Mouse (Mus musculus) left cerebral cortex, postnatal 36 days (tissue): ENCODE data around the gene Gm10563. TPM values are rescaled to one million over a fixed set of nuclear protein-coding genes. Genes with fewer than 3 reads are reported as not detected.

ENCODE experiments used
- DNase-seq, 2 experiments: peaks; one replicate each; pipeline ENCODE4 v3.0.0; 2021 to 2022; ENCODE audit warnings: low spot score in 2 of 2, mixed read lengths in 1 of 2
- intact Hi-C: fragments of 180-260 bp; cut with DNase I; formaldehyde crosslinking; loops from one replicate; pipeline ENCODE4 v1.15.1; 2025
- total RNA-seq, 2 experiments: library from RNA; stranded (reverse); gene quantifications; 2 replicates each; pipeline ENCODE4 v1.2.3; 2021

Gene Gm10563
- total RNA-seq, 2 experiments from 2014 or later: not detected

DNA sequence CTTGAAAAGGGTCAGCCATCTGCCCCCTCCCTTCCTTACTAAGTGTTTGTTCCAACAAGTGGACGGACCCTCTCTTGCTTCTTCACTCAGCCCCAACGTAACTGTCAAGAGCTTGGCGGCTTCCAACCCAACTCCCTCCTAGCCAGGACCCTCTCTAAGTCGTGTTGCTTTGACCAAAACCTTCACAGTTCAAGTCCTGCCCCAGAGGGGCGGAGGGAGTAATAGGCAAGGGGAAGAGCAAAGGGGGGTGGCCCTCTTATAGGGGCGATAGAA, 8.9 kb upstream of the Gm10563 start:
- intact Hi-C loops: no loop called here
- no peak for DNase-seq

DNA sequence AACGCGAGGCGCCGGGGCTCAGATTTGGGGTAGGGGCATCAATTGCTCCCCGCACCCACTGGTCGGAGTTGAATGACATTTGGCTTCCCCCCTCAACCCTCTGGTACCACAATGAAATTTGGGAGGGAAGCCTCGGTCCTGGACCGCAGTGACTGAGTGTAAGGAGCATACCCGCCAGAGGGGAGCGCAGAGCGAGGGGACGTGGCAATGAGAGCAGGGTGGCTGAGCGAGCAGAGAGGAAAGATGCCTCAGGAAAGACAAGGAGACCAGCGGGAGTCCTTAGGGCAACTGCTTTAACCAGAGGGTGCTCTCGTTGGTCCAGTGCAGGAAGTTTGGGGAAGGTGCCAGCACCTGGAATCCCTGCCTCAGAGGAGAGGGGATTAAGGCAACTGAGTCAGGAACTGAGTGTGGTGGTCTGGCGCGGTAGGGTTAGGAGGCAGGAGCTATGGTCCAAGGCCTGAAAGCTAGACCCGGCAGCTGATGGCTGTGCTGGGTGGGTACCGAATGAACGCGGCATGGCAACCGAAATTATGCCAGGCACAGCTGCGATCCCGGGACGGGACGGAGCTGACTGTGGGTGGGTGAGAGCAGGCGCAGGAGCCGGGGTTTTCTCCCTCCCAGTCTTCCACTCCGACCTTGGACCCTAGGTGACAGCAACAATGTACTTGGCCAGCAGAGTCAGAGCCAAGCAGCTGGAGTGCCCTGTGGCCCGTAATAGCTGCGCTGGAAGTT, 8.4 kb upstream of the Gm10563 start:
- no peak for DNase-seq
- intact Hi-C loops: no loop called here

DNA sequence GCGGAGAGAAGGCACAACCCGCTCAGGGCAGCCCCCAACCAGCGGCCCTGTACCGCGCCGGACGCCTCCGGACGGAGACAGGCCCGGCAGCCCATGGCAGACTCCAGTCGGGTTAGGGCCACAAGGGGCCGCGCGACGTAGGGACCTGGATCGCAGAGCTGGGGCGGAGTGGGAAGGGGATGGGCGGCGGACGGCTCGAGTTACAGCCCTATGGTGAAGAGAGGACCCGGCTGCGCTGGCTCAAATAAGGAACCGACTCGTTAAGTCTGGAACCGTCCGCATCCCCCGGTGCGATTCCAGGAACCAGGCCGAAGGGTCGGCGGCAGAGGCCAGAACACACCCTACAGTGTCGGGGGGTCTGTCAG, 7.9 kb upstream of the Gm10563 start, which contains the start of gene Mmp23:
Gene Mmp23, minus strand, starts transcription at position 299 of the 365 bp plus-strand sequence.
- intact Hi-C loops: no loop called here
- DNase-seq: no peak

DNA sequence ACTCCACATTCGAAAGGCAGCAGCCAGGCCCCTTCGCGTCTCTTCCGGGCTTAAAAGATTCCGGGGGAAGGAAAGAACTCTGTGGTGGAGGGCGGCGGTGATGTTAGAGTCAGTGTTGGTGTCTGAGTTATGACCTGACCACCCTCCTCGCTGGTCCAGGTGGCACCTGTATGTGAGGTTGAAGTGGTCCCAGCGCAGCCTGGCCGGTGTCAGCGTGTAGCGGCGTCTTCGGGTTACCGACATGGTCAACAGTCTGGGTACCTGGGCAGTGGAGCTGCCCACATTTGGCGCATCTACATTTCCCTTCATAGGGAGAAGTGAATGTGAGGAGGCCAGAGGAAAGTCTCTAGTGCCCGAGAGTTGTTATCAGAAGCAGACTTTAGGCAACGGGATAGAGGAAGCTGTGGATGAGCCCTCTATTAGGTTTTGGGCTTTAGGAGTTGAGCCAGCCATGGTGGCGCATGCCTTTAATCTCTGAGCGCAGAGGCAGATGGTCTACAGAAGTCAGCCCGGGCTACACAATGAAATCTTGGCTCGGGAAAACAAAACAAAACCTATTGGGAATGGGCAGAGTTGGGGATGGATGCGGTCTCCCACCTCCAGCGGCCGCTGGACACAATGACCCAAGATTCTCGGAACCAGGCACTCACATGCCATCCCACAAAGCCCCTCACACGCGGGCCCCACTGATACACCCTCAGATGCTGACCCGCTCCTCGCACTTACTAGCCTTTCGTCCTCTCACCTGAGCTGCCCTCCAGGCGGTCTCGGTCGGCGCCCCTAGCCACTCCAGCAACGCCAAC, 7.3 kb upstream of the Gm10563 start:
- no peak for DNase-seq
- intact Hi-C loops: no loop called here

DNA sequence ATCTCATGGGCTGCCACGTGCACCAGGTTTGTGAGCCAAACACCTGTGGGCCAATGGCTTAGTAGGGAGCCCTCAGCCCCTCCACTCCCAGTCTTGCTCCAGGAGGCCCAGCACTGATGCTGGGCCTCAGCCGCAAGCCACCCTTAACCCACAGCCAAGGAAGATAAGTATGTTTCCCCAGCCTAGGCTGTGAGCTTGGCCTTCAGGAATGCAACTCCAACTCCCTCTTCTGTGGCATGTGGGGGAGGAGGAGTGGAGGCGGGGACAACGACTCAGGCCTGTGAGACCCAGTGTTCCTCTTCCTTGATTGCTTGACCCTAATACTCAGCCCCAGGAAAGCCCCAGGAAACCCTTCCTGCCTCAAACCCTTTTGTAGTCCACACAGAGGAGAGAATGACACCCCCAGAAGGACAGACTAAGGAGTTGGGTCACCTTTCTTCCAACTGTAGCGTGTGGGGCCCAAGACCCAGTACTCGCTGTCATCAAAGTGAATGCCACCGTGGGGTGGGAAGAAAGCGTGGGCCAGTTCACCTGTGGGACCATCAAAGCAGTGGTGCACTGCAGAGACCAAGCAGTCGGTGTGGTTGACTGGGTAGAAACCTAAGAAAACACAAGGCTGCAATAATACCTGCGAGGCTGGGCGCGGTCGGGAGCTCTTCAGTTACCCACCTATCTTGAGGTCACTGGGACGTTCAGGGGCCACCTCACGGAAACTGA, 6.5 kb upstream of the Gm10563 start:
- intact Hi-C loops: no loop called here
- DNase-seq: no peak

DNA sequence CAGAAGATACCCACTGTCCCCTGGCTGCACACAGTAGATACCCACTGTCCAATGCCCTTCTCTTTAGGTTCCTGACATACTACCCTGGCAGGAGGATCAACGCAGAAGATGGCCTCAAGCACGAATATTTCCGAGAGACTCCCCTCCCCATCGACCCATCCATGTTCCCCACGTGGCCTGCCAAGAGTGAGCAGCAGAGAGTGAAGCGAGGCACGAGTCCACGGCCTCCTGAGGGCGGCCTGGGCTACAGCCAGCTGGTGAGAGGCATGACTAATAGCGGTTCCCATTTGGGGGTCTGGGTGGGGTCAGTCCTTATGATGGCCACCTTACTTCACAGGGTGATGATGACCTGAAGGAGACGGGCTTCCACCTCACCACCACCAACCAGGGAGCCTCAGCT, 4.1 kb upstream of the Gm10563 start:
- intact Hi-C loops: no loop called here
- DNase-seq: no peak

DNA sequence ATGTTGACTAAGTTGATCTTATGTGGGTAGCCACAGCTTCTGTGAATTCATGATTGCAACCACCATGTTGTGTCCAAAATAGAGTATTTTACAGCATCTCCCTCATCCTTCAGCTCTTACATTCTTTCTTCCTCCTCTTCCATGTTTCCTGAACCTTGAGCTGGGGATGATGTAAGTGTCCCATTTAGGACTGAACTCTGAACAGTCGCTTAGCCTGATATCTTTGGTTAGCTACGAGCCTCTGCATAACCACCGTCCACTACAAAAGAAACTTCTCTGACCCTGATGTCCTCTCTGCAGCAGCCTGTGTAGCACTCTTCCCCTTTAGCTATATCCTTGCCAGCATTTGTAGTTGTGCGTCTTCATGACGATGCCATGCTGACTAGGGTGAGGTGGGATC, 513 bp upstream of the Gm10563 start:
- intact Hi-C loops: no loop called here
- no peak for DNase-seq

DNA sequence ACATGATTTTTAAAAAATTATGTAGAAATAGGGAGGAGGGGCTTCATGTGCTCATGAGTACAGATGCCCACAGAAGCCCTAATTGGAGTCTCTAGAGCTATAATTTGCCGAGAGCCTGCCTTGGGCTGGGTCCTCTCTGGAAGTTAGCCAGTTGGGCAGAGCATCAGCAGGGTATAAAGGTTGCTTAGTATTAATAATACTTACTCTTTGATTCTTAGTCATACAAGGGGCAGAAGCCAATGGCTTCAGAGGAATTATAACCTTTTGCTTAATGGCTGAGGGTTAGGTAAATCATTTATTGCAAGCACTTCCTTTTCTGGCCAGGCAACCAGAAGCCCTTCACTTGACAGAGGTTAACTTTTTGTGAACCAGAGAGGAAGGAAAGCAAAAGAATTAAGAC, 1.7 kb downstream of the Gm10563 start:
- intact Hi-C loops: no loop called here
- DNase-seq: no peak

DNA sequence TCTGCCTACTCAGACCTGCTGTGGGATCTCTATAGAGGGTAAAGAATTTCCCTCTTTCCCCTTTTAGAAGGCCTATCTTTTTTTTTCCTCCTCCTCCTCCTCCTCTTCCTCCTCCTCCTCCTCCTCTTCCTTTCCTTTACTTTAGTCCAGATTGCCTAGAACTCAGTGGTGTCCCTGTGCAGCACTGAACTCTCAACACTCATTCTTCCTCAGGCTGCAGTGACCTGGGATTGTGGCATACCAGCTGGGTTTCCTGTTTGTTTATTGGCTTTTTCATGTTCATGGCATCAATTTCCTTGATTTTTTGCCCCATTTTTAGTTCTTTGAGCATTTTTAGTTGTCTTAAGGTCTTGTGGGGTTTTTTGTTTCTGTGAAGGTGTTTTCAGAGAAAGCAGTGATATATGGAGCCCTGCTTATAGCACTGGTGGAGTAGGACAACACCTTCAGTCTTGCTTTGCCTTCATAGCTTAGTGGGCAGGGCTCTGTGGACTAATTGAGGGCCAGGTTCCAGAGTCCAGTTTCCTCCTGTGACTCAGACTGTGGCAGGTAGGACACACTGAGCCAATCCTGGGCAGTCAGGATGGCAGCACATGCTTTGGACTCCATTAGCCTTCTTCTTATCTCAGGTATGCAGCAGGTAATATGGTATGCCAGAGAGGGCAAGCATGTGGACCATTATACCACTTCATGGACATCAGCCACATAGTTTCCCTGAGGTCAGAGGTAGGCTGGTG, 9.3 kb downstream of the Gm10563 start:
- intact Hi-C loops: no loop called here
- DNase-seq: no peak

DNA sequence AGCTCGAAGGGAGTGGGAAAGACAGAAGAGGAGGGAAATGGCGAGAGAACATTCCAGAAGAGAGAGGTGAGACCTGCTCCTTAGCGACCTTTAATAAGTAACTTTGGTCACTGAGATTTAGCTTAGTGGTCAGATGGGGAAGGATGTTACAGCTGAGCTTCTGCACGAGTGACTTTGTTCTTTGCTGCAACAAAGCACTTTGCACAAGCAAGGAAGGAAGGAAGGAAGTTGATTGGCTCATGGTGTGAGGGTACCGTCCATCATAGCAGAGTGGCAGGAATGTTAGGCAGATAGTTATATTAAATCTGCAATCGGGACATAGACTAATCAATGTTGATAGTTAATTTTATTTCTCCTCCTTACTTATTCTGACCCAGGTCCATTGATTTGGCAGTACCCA, 14.9 kb downstream of the Gm10563 start:
- intact Hi-C loops: no loop called here
- DNase-seq: no peak

DNA sequence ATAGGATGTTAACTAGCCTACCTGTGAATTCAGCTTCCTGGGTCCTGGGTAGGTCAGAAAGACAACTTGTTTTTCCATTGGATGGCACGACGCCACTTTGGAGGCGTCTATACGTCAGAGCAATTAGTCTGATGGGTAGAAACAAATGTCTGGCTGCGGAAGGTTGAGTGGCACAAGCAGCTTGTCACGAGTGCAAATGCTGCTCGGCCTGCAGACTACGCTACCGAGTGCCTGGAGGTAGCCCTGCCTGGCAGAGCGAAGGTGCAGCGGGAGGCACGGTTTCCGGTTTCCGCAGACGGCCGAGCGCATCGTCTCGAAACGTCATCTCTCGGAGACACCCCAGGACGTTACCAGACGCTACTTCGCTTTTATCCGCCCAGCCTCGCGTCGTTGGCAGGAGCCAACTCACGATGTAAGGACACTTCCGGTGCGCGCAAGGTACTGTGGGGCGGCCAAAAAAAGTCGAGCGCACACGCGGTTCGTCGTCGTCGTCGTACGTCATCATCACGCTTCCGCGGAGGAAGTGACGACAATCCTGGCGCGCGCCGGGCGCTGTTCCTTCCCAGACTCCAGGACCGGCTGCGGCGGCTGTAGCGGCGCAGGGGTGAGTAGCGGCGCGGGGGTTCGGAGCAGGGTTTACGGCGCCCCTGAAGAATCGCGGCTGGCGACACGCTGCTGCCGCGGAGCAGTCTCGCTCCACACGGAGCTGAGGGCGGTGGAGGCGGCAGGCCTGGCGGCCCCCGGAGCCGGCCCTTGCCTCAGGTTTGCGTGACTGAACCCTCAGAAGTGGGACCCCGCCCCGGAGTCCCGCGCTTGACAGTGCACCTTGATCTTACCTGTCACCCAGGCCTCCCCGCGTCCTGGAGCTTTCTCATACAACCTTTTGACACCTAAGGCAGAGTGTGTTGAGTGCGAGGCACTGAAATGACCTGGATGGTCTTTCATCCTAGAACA, 20.6 kb downstream of the Gm10563 start, which contains the start of gene Cdk11b:
Gene Cdk11b, plus strand, starts transcription at position 517 of the 954 bp plus-strand sequence.
- intact Hi-C loops: loop anchor here (5.0 kb wide), 1 partner anchor 43 kb away; the partner anchor contains the start of gene Mib2
- DNase-seq: peak; percentile 97

DNA sequence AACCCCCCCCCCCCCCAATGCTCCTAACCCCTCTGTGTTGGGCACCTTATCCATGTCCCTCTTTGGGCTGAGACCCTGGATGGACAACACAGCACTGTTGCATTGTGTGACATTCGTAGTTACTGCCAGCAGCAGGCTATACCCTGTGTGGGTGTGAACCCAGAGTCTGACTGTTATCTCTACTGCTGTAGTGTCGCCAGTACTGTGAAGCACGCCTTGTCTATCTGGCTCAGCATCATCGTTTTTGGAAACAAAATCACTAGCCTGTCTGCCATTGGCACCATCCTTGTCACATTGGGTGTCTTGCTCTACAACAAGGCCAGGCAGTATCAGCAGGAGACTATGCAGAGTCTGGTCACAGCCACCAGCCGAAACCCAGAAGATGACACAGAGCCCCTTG, 26.9 kb downstream of the Gm10563 start:
- DNase-seq: no peak
- intact Hi-C loops: no loop called here

DNA sequence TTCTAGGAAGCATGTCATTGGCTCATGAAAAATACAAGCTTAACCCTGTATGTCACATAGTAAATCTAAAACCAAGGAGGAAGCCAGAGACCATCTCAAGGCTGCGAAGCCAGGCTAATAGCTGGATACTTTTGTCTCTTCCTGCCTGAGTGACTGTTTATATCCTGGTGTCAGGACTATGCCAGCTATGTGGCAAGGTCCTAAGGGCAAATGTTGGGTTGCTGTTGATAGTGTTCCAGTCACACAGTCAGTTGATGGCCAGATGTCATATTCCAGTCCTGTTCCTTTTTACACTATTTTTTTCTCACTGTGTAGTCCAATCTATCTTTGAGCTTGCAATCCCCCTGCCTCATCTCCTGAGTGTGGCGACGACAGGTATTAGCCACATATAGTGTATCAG, 31.9 kb downstream of the Gm10563 start:
- intact Hi-C loops: no loop called here
- no peak for DNase-seq

DNA sequence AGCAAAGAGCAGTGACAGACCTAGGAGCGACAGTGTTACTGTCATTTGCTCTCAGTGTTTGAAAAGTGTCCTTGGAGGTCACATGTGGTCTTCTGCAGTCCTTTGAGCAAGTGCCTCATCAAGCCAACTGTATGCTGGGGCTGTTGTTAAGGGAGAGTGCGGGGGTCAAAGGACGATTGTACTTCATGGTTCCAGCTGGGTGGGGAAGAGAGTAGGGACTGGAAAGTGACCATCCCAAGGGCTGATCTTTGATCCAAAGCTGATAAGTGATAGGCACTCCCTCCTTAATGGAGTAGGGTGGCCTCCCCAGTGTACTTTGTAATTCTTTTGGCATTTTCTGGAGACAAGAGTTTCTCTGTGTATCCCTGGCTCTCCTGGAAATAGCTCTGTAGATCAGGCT, 33.3 kb downstream of the Gm10563 start:
- DNase-seq: no peak
- intact Hi-C loops: no loop called here

DNA sequence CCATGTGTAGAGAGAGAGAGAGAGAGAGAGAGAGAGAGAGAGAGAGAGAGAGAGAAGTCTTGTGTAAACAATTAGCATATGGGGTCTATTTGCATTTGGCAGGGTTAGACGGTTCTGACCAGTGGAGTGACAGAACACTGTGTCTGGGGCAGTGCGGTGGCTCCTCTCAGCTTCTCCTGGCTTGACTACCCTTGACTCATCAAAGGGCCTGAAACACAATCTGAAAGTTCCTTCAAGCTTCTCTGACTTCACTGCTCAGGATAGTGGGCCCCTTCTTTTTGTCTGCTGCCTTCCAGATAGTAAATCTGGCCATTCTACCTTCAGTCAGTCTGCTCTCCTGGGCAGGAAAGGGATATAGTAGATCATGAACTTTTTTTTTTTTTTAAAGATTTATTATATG, 38.4 kb downstream of the Gm10563 start:
- no peak for DNase-seq
- intact Hi-C loops: no loop called here

DNA sequence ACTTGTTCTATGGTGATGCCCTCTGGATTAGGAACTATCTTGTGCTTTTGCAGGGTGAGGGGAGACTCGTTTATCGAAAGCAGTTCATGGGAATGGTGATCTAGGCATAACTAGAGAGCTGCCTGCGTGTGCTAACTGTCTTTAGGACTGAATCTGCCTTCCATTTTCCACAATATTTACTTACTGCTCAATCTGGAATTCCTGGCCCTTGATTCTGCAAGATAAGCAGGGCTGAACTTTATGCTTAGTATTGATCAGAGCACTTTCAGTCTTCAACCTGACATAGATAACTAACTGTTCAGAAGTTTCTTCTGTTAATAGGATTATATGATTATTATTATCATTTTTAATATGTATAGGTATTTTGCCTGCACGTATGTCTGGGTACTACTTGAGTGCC, 40.1 kb downstream of the Gm10563 start:
- intact Hi-C loops: no loop called here
- no peak for DNase-seq

DNA sequence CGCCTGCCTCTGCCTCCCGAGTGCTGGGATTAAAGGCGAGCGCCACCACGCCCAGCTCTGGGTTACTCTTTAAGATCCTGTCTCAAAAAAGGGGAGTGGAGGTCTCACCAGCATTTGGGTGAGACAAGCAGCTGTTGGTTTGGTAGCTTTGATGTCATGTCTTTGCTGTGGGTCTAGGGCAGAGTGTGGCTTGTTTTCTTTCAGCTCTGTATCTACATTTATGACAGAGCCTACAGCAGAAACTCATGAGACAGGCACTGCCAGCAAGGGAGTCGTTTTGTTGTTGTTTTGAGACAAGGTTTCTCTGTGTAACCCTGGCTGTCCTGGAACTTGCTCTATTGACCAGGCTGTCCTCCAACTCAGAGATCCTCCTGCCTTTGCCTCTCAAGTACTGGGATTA, 41.4 kb downstream of the Gm10563 start:
- no peak for DNase-seq
- intact Hi-C loops: no loop called here

DNA sequence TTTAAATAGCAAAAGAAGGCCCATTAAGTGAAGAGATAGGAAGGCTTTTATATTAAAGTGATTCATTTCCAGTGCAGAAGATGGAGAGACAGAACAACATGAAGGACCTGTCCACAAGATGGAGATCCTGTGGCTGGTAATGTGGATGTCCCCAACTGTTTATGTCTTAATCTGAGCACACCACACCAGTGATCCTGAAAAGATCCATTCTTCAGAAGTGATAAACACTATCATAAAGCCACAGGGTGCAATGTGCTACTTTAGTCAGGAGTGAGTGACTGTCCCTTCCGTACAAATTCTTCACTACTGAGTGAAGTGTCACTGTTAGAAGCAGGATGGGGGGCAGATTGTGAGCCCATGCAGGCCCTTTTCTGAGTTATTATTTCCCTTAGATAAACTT, 42.5 kb downstream of the Gm10563 start:
- no peak for DNase-seq
- intact Hi-C loops: no loop called here

DNA sequence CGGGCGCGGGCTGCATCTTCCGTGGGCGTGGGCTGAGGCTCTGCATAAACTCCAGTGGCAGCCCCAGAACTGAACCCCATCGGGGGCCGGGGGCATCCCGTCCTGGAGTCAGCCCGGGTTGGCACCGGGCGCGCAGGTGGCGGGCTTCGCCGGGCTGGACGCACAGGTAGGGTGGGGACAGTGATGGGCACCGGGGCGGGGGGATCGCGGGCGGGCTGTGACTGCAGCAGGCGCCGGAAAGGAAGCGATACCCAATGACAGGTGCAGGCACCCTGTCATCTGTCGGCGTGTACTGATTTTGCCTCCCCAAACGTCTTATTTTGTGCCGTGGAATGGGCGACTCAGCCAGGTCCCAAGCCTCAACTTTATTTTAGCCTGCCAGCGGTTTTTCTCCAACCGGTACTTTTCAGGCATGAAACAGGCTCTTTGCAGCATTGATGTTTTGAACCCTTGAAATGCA, 43.2 kb downstream of the Gm10563 start:
- intact Hi-C loops: no loop called here
- no peak for DNase-seq
